ENCODE assay signal across 20 mouse cellular contexts in the genomic region with DNA sequence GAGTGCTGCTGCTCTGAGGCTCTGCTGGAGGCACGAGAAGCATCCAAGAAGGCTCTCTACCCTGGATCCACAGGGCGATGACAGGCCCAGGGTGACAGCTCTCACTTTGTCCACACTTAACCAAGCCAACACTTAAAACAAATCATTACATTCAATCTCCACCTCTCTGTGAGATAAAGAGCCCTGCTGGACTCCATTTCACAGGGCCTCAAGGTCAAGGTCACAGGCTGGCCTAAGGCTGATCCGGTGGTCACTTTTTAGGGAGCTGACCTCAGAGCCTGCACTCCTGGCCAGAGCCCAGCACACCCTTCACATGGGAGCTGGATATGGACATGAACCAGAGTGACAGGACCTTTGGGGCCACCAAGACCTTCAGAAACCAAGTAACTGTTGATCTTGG. TPM values are rescaled to one million over a fixed set of nuclear protein-coding genes. Genes with fewer than 3 reads are reported as not detected.
DNase-seq lines count a peak whose midpoint lies in the region; ATAC-seq and TF ChIP-seq lines count a peak whose summit lies in the region.
"Had no signal": no experiment of that assay in that cellular context is flagged by ENCODE, and none has a peak within 500 bp of the region (broad histone marks: within the 10 kb centered on the region; RNA-seq: fewer than 3 reads in every experiment).

No protein-coding gene starts in this region.

- H3K9ac ChIP-seq in lung, embryonic 16.5 days (ENCODE audit: low read length), result no peak overlapping the region; the same call in 1 of the 2 replicates
- no peak overlapping the region; the same call in 1 of the 2 replicates for H3K9ac ChIP-seq in heart, embryonic 16.5 days (ENCODE audit: low read length)
- H3K9ac ChIP-seq: kidney, embryonic 15.5 days; midbrain, embryonic 12.5 days; stomach, embryonic 15.5 days had no signal

- no peak for TF ChIP-seq CTCF in gastrocnemius, adult 2 months (IDR thresholded peaks at IDR 0.05)

- DNase-seq in gastrocnemius, adult 2 months, result peak; percentile 34
- DNase-seq in gastrocnemius, adult 18-20 months (ENCODE audit: low spot score), result no peak
- DNase-seq in lung, postnatal 4 days, result no peak
- peak; percentile 64 for DNase-seq in yolk sac, embryonic 10.5 days (ENCODE audit: low spot score)
- DNase-seq in kidney, adult 11 months, result no peak
- no peak for DNase-seq in adrenal gland, adult 2 months
- DNase-seq: cerebellum, adult 2 months; lung, postnatal 10 days; thymus, postnatal 25 days had no signal

- H3K9me3 ChIP-seq in lung, embryonic 16.5 days (ENCODE audit: control insufficient read depth, low read length), result no peaks in the 10 kb centered on the region
- H3K9me3 ChIP-seq in heart, embryonic 16.5 days (replicated peaks; ENCODE audit: control insufficient read depth, low read length), result no peaks in the 10 kb centered on the region
- H3K9me3 ChIP-seq: kidney, embryonic 15.5 days; midbrain, embryonic 12.5 days; stomach, embryonic 15.5 days had no signal

- H3K36me3 ChIP-seq in lung, embryonic 16.5 days (ENCODE audit: control insufficient read depth, insufficient read depth, low read length), result no peaks in the 10 kb centered on the region
- no peaks in the 10 kb centered on the region for H3K36me3 ChIP-seq in heart, embryonic 16.5 days (ENCODE audit: control insufficient read depth, insufficient read depth)
- H3K36me3 ChIP-seq: kidney, embryonic 15.5 days; midbrain, embryonic 12.5 days; stomach, embryonic 15.5 days had no signal

- H3K4me1 ChIP-seq in lung, embryonic 16.5 days (replicated peaks; ENCODE audit: control insufficient read depth, insufficient read depth, low read length), result peaks cover 27% of the 10 kb centered on the region
- peaks cover 60% of the 10 kb centered on the region for H3K4me1 ChIP-seq in heart, embryonic 16.5 days (ENCODE audit: control insufficient read depth, insufficient read depth, low read length)

- no peak for ATAC-seq in lung, embryonic 16.5 days (ENCODE audit: low read depth)
- peak; percentile 29; the same call in 1 of the 2 replicates for ATAC-seq in heart, embryonic 16.5 days (replicated peaks; ENCODE audit: extremely low read depth, insufficient read depth, low FRiP score)
- ATAC-seq: forebrain, embryonic 14.5 days had no signal

- H3K27me3 ChIP-seq in lung, embryonic 16.5 days (ENCODE audit: control insufficient read depth, insufficient read depth, low read depth, low read length), result no peaks in the 10 kb centered on the region
- no peaks in the 10 kb centered on the region for H3K27me3 ChIP-seq in heart, embryonic 16.5 days (ENCODE audit: control insufficient read depth, insufficient read depth, low read length)
- H3K27me3 ChIP-seq: kidney, embryonic 15.5 days; midbrain, embryonic 12.5 days; stomach, embryonic 15.5 days had no signal

- intact Hi-C loops in gastrocnemius, adult 2 months (cut with DNase I), result no loop called here

- H3K4me3 ChIP-seq in gastrocnemius, adult 2 months, result no peak overlapping the region
- no peak overlapping the region for H3K4me3 ChIP-seq in lung, embryonic 16.5 days (ENCODE audit: low read length)
- no peak overlapping the region for H3K4me3 ChIP-seq in heart, embryonic 16.5 days (ENCODE audit: low read length)
- H3K4me3 ChIP-seq: kidney, embryonic 15.5 days; midbrain, embryonic 12.5 days; myocyte; stomach, embryonic 15.5 days had no signal

- 45% methylated on average over 3 of the region's 3 CpGs for WGBS in lung, embryonic 16.5 days
- WGBS in heart, embryonic 16.5 days, result 37% methylated on average over 3 of the region's 3 CpGs

- no peak overlapping the region for H3K4me2 ChIP-seq in lung, embryonic 16.5 days (ENCODE audit: low read depth, low read length)
- H3K4me2 ChIP-seq in heart, embryonic 16.5 days (ENCODE audit: low read depth, low read length), result no peak overlapping the region
- H3K4me2 ChIP-seq: kidney, embryonic 15.5 days; midbrain, embryonic 12.5 days; stomach, embryonic 15.5 days had no signal

- H3K27ac ChIP-seq in gastrocnemius, adult 2 months, result peak overlapping the region; percentile 83
- H3K27ac ChIP-seq in lung, embryonic 16.5 days (ENCODE audit: low read length), result peak overlapping the region; percentile 94
- H3K27ac ChIP-seq in heart, embryonic 16.5 days (ENCODE audit: low read length), result peak overlapping the region; percentile 92
- H3K27ac ChIP-seq: kidney, embryonic 15.5 days; midbrain, embryonic 12.5 days; stomach, embryonic 15.5 days had no signal

RNA-seq across cellular contexts. Expression of a gene that starts 57.1 kb away (rescaled TPM):
- not detected for total RNA-seq in gastrocnemius, adult 2 months (2021)
- total RNA-seq in gastrocnemius, adult 18-20 months (2021), result not detected
- polyA plus RNA-seq in lung, embryonic 16.5 days (2015; fragmentation: Nextera tagmentation; extraction: Ambion mirVana), result 0.54 and 0.63 TPM in 2 replicates
- polyA plus RNA-seq in heart, embryonic 16.5 days (2015; fragmentation: Nextera tagmentation; extraction: Ambion mirVana), result 0.25 TPM in 1 of 2 replicates, not detected in the other
- not detected for total RNA-seq in adrenal gland, adult 2 months (2021)
- not detected in 2 replicates for polyA plus RNA-seq in adrenal gland, adult 2 months (2012; rRNA removed)
- total RNA-seq: heart, postnatal 10 days; neutrophil, adult 5-6 weeks had no signal
- polyA plus RNA-seq: brain, embryonic 14.5 days; forebrain, embryonic 14.5 days; kidney, embryonic 15.5 days; limb, embryonic 11.5 days; midbrain, embryonic 12.5 days; stomach, embryonic 15.5 days had no signal

Comparison
In these comparisons a context has a peak if more than half of its experiments do, and no peak if none do; other contexts are left out.
1. DNase-seq: peak in gastrocnemius, adult 2 months (single experiment) and yolk sac, embryonic 10.5 days (single experiment); none in gastrocnemius, adult 18-20 months (single experiment), lung, postnatal 4 days (0 of 2), kidney, adult 11 months (single experiment) and adrenal gland, adult 2 months (single experiment).
2. Peak in every context shown above with its lines, with median percentiles within 50 percentile points of each other: H3K27ac ChIP-seq.